Mouse (Mus musculus) ovary, adult 18-20 months (tissue): ENCODE results near the gene Timeless.
"Not testable (repeated sequence)": the region's sequence is repeated elsewhere in the genome, so short reads cannot be mapped to it uniquely, and the experiment has no call there.

Source experiments
- DNase-seq: peaks from one replicate; pipeline ENCODE4 v3.0.0; 2022; ENCODE audit warnings: low spot score, mixed read lengths

Timeless gene

DNA sequence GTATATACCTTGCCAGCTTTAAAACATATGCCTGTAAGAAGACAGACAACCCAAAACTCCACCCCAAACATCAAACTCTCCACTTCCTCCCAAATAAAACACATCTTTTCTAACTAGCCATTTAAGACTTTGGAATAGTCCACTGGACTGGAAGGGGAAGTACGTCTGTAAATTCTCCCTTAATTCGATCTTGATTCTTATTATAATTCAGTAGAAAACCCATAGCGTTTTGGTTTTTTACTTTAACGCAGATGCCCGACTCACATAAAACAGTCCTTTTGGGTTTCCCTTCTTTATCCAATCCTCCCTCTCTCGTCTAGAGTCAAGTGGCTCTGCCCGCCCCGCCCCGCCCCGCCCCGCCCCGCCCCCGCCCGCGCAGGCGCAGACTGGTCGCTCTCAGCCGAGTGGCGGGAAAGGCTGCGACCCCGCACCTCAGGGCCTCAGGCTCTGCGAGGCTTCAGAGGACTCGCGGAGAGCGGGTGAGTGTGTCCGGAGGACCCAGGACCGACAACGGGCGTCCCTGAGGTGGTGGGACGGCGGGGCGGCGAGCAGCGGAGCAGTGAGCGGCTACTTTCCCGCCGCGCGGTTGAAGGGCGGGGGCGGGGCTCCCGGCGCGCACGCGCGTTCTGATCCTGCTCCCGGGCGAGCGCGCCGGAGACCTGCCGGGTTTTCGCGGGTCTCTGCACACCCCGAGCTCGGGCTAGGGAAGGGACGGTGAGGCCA, at the start of gene Timeless:
Timeless (plus strand) TSS at position 369 of the 723 bp plus-strand sequence.
- peak; percentile 66 for DNase-seq

DNA sequence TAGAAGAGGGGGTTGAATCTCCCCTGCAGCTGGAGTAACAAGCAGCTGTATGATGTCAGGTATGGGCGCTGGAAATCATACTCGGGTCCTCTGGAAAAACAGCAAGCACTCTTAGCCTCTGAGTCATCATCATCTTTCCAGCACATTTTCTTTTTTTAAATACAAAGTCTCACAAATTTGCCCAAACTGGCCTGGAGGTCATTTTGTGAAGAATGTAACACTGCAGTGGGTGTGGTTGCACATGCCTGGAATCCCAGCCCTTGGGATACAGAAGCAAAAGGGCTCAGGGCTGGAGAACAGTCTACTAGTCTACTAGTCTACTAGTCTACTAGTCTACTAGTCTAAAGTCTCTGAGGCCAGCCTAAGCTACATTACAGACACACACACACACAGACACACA, 47.6 kb upstream of the Timeless start:
- DNase-seq, result no peak

DNA sequence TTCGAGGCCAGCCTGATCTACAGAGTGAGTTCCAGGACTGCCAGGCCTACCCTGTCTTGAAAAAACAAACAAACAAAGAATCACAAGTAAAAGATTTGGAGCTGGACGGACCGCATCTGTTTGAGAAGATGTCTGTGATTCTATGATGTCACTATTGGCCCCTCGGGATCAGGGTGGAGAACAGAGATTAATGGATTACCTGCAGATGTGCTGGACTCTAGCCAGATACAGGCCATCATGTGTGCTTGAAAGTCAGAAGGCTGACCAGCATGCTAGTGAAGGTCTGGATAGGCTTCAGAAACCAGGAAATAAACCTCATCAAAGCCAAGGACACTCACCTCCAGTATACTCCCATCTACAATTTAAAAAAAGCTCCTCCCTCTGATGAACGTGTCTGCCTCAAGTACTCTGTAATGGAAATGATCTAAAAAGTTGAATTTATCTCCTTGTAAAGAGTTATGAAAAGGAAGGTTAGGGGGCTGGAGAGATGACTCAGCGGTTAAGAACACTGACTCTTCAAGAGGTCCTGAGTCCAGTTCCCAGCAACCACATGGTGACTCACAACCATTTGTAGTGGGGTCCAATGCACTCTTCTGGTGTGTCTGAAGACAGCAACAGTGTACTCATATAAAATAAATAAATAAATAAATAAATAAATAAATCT, 46.5 kb upstream of the Timeless start:
- no peak for DNase-seq

DNA sequence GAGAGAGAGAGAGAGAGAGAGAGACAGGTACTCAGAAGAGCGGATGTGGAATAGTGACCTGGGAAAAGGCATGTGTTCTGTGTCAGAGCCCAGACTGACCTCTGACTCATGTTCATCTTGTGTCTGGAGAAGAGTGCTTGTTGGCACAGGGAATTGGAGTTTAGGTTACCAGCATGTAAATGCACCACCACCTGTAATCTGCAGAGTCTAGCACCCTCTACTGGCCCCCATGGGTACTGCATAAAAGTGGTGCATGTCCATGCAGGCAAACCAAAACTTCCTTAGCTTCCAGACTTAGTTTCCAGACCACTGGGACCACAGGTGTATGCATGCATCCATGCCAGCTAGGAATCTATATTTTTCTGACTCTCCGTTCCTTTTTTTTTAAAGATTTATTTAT, 45.9 kb upstream of the Timeless start:
- DNase-seq, result peak; percentile 53

DNA sequence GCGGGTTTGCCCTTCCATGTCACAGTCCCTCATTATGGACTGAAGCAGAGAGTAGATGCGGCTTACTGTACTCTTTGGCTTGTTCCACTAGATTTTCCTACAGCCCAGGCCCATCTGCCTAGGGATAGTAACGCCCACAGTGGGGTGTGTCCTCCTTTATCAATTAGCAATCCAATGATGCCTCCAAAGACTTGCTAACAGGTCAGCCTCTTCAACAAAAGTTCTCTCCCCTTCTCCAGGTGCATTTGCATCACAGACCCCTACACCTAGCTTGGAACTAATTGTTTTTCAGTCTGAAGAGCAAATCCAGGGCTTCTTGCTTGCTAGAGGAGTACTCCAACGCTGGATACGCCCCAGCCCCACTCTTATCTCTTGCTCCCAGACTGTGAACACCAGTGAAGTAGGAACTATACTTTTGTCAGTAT, 44.7 kb upstream of the Timeless start:
- no peak for DNase-seq

DNA sequence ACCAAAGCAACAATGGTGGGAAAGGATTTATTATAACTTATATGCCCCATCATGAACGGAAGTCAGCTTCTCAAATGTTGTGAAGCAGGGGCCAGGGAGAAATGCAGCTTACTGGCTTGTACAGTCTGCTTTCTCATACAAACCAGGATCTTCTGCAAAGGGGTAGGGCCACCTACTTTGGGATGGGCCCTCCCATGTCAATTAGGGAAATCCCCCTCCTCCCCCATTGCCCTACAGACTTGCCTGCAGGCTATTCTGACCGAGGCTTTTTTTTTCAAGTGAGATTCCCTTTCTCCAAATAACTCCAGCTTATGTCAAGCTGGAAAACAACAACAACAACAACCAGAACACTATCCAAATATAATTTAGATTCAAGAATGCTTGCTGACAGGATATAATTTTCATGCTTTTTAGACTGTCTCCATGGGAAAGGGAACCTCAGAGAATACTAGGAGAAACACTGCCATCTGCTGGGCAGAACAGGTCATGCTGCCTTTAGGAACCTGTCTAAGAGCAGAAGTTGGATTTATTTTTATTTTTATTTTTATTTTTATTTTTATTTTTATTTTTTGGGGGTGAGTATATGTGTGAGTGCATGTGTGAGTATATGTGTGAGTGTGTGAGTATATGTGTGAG, 43.5 kb upstream of the Timeless start:
- no peak for DNase-seq

DNA sequence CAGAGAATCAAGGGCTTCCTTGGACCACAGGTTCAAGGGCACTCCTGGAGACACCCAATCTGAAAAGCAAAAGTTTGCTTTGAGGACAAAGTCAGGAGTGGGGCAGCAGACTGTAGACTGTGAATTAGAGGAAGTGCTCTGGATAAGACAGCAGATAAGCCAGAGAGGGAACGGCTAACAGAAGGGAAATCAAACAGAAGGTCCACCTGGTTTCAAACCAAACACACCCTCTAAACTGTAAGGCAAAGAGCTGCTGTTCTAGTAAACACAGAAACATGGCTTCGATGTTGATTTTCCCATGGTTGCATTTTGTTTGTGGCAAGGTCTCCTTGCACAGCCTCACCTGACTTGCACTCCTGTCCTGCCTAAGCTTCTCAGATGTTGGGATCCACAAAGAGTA, 40.4 kb upstream of the Timeless start:
- DNase-seq, result no peak

DNA sequence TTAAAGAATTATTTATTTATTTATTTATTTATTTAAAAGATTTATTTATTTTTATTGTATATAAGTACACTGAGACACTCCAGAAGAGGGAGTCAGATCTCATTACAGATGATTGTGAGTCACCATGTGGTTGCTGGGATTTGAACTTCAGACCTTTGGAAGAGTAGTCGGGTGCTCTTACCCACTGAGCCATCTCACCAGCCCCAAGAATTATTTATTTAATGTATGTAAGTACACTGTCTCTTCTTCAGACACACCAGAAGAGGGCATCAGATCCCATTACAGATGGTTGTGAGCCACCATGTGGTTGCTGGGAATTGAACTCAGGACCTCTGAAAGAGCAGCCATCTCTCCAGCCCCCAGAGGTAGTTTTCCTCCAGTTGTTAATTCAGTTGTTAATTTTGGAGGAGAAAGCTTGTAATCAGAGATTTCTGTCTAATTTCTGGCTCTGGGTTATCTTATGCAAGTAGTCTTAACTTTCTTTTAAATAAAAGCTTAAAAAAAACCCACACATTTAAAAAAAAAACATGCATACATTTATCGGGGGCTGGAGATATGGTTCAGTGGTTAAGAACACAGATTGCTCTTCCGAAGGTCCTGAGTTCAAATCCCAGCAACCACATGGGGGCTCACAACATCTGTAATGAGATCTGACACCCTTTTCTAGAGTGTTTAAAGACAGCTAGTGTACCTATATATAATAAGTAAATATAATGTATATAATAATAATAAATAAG, 39.7 kb upstream of the Timeless start:
- DNase-seq, result not testable (repeated sequence)

DNA sequence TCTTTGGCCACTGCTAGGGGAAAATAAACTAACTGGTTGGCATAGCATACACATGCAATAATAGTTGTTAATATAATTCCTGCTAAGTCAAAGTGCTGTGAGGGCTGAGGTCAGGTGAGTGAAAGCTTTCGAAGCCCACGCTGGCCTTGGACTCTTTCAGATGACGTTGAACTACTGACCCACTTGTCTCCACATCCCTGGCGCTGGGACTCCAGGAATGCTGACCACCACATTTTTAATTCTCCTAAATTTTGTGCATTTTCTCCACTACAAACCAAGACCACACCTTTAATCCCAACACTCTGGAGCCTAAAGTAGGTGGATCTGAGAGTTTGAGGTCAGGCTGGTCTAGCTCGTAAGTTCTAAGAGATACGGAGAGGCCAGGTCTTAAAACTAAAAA, 38.8 kb upstream of the Timeless start:
- no peak for DNase-seq

DNA sequence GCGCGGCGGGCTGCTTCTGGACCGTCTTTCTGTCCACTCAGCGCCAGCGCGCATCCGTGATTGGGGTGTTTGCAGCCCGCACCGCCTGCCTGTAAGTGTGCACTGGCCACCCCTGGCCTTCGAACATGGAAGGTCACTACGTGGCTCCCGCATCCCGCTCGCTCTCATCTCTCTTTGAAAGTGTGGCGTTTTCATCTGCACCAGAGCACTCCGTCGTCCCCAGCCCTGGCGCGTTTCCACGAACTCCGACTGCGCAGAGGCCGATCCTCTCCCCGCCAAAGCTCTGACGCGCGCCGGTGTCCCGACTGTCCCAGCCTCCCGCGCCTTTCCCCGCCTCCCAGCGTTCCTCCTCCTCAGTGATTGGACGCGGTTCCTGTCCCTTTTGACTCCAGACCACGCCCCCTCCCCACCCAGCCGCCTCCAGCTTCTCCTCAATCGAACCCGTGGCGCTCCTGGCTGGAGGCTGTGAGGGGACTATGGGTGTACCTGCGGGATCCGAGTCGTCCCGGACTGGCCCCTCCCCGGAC, 37.8 kb upstream of the Timeless start, which contains the start of gene Gls2:
Gls2 (plus strand) TSS at position 434 of the 527 bp plus-strand sequence.
- DNase-seq, result peak; percentile 93

DNA sequence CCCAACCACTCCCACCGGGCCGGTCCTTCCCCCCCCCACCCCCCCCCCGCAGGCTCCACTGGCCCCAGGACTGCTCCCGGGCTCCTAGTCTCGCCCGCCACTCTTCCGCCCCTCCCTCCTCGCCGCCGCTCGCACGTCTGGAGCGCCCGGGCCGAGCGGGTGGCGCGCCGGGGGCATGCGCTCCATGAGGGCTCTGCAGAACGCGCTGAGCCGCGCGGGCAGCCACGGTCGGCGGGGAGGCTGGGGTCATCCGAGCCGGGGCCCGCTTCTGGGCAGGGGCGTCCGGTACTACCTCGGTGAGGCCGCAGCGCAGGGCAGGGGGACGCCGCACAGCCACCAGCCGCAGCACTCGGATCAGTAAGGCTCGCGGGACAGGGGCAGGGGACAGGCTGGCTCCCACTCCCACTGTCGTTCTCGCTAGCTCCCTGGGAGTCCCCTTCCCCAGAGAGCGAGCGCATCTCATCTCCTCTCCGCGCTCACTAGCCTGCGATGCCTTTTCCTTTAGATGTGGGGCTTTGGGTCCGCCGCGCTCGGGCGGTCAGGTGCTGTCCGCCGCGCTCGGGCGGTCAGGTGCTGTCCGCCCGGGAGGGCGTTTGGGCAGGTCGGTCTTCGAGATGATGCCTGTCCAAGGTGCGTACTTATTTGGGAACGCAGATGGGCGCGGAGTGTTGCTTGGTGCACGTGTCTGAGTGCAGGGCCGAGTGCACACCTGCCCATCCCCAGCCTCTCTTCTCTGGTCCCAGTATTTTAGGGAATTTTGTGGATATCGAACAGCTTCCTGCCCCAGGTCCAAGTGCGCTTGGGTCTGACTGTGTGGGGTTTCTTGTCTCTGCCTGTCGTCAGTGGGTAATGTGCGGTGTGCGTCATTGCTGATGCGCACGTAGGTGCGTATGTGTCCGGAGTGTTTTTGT, 37.1 kb upstream of the Timeless start:
- DNase-seq, result no peak

DNA sequence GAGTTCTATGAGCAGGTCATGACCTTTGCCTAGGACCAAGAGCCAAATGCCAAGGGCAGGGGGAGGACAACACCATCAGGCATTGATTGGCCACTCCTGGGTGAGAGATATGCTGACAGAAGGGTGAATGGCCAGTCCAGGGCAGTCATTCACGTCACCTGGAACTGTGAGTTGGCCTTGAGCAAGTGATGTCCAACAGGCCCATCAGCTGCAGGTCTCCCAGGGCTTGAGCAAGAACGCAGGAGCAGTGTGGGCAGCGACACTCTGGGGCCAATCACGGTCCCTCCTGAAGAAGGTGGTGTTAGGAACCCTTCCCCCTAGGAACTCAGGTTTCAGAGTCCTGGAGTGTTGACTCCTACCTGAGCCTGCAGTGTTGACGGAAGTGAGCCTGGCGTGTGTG, 30.0 kb upstream of the Timeless start:
- no peak for DNase-seq

DNA sequence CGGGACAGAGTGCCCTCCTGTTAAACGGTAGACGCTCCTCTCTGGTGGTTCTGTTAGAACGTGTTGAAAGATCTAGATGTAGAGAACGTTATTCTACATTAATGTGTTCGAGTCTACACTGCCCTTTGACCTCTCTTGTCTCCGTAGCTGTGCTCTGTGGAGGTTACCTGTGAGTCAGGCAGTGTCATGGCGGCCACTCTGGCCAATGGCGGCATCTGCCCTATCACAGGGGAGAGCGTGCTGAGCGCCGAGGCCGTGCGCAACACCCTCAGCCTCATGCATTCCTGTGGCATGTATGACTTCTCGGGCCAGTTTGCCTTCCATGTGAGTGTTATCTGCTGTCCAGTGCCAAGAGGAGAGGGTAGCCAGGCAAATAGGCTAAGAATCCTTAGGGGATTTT, 26.9 kb upstream of the Timeless start:
- DNase-seq, result no peak

DNA sequence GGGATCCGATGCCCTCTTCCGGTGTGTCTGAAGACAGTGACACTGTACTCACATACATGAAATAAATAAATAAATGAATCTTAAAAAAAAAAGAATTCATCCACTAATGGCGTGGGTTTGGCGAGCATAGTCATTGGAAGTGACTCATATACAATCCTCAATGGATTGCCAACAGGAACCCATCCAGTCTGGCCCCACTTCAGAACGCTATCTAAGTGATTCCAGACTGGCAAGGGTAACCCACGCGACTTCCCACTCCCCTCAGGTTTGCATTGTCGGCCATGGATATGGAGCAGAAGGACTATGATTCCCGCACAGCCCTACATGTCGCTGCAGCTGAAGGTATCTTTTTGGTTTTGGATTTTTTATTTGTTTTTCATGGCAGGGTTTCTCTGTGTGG, 23.5 kb upstream of the Timeless start:
- DNase-seq, result no peak

DNA sequence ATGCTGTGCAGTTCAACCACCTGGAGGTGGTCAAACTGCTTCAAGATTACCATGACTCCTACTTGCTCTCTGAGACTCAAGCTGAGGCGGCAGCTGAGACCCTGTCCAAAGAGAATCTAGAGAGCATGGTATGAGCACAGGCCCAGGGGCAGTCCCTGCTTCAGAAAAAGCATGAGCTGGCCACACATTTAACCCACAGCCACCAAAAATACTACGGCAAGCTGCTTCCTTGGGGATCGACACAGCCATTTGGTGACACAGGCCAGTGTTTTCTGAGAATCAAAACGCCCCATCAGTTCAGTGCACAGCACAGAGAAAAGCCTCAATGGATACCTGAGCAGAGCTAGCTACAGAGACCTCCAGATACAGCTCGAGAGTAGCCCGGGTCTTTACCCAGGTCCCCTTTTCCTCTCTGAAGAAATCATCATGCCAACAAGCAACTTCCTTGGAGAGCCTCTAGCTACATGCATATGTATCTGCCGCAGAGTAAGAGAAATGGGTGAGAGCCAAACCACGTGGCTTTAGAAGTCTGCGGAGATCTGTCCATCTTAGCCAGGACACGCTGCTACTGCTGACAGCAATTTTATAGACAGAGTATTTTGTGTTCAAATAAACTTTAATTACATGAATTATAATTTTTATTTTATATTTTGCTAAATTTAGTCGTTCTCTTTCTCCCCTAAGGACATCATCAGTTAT, 22.4 kb upstream of the Timeless start:
- DNase-seq, result no peak

DNA sequence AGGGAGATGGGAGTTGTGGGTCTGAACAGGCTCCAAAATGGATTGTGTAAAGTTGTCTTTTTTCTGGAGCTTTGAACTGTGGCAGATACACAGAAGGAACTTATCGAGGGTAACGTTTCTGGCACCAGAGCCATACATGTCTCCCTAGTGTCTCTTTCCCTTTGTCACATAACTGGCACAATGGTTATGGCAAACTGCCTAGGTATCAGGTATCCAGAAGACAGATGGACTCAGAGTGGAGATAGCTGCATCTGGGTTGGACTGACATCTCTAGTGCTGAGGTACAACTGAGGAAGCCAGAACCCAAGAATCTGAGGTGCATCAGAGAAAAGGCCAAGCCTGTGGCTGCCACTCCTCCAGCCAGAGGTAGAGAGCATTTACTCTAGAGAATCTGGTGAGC, 21.7 kb upstream of the Timeless start:
- DNase-seq, result no peak

DNA sequence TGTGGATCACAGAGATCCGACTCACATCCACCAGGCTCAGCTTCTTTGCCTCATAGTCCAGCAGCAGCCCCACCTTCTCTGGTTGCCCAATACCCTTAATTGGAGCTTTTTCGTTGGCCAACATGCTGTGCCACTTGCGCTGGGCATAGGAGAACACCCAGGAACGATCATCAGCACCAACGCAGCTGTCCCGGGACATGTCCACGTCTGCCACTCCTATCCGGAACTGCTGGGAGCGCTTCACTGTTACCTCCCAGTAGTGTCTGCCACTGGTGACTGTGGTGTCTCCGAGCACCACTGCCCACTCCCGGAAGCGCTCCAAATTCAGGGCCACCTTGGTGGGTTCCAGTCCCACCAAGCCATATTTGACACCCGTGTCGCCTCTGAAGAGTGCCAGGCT, 20.9 kb upstream of the Timeless start:
- DNase-seq, result no peak

DNA sequence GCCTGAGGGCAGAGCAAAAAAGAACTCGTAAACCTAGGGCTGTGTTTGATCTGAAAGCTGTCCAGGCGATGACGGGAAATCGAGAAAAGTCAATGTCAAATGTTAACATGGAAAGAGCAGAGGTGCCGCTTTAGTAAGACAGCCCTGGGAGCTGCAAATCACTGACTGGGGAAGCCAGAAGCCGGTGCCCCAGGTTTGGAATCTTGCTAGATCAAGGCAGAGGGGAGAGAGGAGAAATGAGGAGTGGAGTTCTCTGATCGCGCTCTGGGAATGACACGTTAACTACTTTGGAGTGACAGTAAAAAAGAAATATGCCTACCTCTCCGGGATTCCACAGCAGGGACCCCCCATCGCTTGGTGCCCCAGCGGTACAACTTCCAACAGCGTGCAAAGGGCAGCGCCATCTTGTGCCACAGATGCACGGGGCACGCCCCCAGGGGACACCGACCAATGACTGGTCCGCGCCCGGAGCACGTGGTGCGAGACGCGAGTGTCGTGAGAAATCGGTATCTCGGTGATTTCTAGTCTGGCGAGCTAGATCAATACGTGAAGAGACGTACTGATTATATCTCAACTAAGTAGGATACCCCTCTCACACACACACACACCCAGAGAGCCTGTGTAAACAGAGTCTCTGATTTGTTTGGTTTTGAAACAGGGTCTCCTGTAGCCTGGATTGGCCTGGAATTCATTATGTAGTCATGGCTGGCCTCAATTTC, 20.3 kb upstream of the Timeless start, which contains the start of gene Spryd4:
Spryd4 (minus strand) TSS at position 418 of the 719 bp plus-strand sequence.
- peak; percentile 77 for DNase-seq

DNA sequence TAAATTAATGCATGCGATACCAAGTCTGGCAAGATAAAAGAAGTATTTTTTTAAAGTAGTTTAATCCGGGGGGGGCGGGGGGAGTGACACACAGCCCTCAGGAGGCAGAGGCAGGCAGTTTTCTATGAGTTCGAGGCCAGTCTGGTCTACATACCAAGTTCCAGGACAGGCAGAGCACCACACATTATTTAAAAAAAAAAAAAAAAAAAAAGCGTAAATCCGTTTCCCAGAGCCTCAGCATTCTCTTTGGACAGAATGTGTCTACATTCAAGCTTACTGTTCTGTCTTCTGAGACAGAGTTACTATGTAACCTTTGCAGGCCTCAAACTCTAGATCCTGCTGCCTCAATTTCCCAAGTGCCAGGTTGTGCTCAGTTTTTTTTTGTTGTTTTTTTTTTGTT, 19.7 kb upstream of the Timeless start:
- DNase-seq, result no peak

DNA sequence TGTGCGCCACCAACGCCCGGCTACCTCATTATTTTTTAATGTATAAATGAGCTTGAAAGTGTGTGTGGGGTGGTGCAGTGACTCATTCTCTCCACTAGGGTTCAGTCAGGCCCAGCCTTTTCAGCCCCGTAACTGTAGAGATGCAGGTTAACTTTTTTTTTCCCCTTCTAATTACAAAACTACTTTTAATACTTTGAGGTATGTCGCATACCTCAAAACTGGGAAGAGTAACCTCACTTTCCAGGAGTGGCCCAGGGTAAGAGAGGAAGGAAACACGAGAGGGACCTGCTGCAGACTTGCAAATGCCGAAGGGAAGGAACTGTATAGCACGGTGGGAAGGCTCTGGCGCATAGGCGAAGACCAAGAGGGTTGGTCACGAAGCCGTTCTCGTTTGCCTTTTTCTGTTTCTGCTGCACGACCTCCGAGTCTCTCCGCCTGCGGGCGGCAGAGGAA, 19.0 kb upstream of the Timeless start:
- DNase-seq, result peak; percentile 24
